ENCODE assay signal across 21 mouse cellular contexts in the genomic region with DNA sequence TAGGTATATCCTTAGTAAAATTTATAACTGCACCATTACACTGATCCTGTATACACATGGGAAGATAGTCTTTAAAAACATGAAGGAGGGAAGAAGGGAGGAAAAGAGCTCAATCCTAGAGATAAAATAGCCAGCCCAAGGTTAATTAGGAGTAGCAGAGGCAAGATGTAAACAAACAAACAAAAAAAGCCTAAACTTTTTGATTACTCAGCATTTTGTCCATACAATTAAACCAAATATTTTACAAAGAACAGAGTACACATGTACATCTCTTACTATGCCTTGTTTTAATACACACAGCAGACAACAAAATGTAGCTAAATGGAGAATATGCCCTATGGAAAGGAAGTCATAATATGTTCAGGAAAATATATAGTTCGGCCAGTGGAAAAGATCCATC. TPM values are rescaled to one million over a fixed set of nuclear protein-coding genes. Genes with fewer than 3 reads are reported as not detected.
DNase-seq lines count a peak whose midpoint lies in the region; TF ChIP-seq lines count a peak whose summit lies in the region.
"Had no signal": no experiment of that assay in that cellular context is flagged by ENCODE, and none has a peak within 500 bp of the region (broad histone marks: within the 10 kb centered on the region; RNA-seq: fewer than 3 reads in every experiment).

No protein-coding gene starts in this region.

- H3K36me3 ChIP-seq in CH12.LX (replicated peaks in 1 of 2; ENCODE audit: control insufficient read depth in 1 of 2, insufficient read depth in 1 of 2, low read length in 1 of 2) (no peaks in the 10 kb centered on the region), ES-E14 (ENCODE audit: control insufficient read depth, insufficient read depth, low read length, poor library complexity, severe bottlenecking) (peaks cover 2% of the 10 kb centered on the region; the same call in 1 of the 2 replicates), MEL (ENCODE audit: control insufficient read depth in 1 of 2, insufficient read depth in 2 of 2, low read length in 2 of 2) (peaks cover 0 to 3% of the 10 kb centered on the region in 2 experiments; a peak in 2 of 4 replicates)

- H3K4me2 ChIP-seq in CH12.LX (ENCODE audit: insufficient read depth, low read depth, poor library complexity, severe bottlenecking): no peak overlapping the region

- H3K4me1 ChIP-seq in CH12.LX (ENCODE audit: control insufficient read depth in 1 of 2, insufficient read depth in 2 of 2): no peaks in the 10 kb centered on the region
- no peaks in the 10 kb centered on the region for H3K4me1 ChIP-seq in ES-E14 (ENCODE audit: control insufficient read depth in 2 of 2, insufficient read depth in 2 of 2, low read length in 2 of 2, poor library complexity in 1 of 2)
- H3K4me1 ChIP-seq in MEL (ENCODE audit: control insufficient read depth in 1 of 2, insufficient read depth in 2 of 2, low read length in 2 of 2): peaks cover 0 to 4% of the 10 kb centered on the region in 2 experiments; a peak in 1 of 4 replicates

- no peak for TF ChIP-seq POLR2A in CH12.LX (IDR thresholded peaks at IDR 0.05; ENCODE audit: low read depth, low read length)
- no peak for TF ChIP-seq POLR2A in MEL (IDR thresholded peaks at IDR 0.05; ENCODE audit: control insufficient read depth in 1 of 2, insufficient read depth in 1 of 2, low read depth in 1 of 2, low read length in 2 of 2, poor library complexity in 1 of 2)

- H3K27me3 ChIP-seq in CH12.LX (replicated peaks) (no peaks in the 10 kb centered on the region), MEL (ENCODE audit: control insufficient read depth in 1 of 2, insufficient read depth in 2 of 2, low read length in 2 of 2) (no peaks in the 10 kb centered on the region)
- H3K27me3 ChIP-seq: Patski had no signal

- TF ChIP-seq CTCF in CH12.LX (conservative IDR thresholded peaks at IDR 0.05 in 1 of 2, IDR thresholded peaks at IDR 0.05 in 1 of 2; ENCODE audit: low read depth in 2 of 2, low read length in 2 of 2) (no peak), MEL (IDR thresholded peaks at IDR 0.05 in 2 of 3, conservative IDR thresholded peaks at IDR 0.05 in 1 of 3; ENCODE audit: control insufficient read depth in 1 of 3, insufficient read depth in 1 of 3, low read depth in 2 of 3, low read length in 3 of 3, poor library complexity in 1 of 3, severe bottlenecking in 1 of 3) (no peak)

- TF ChIP-seq EP300 in CH12.LX (IDR thresholded peaks at IDR 0.05; ENCODE audit: low read length): no peak
- no peak for TF ChIP-seq EP300 in MEL (IDR thresholded peaks at IDR 0.05; ENCODE audit: low read depth in 1 of 2, low read length in 2 of 2)

- intact Hi-C loops in left cerebral cortex, postnatal 25 days (cut with DNase I): no loop called here

- no peak overlapping the region for H3K27ac ChIP-seq in CH12.LX (ENCODE audit: insufficient read depth, low read depth)
- H3K27ac ChIP-seq in ES-E14 (ENCODE audit: insufficient read depth, low read depth, low read length, poor library complexity, severe bottlenecking): no peak overlapping the region
- H3K27ac ChIP-seq in MEL (ENCODE audit: control insufficient read depth, low read depth, low read length): no peak overlapping the region

- dilution Hi-C loops in CH12.LX (cut with MboI; ENCODE audit: extremely low pct_ligation_motif_present, extremely low pct_unique_long_range_greater_than_20kb, low sequenced_read_pairs): no loop called here

- H3K4me3 ChIP-seq in CH12.LX (replicated peaks in 1 of 3; ENCODE audit: low read depth in 2 of 3, low read length in 2 of 3, poor library complexity in 1 of 3) (no peak overlapping the region), ES-E14 (ENCODE audit: insufficient read depth in 1 of 2, low read depth in 1 of 2, low read length in 2 of 2, poor library complexity in 1 of 2, severe bottlenecking in 1 of 2) (no peak overlapping the region), MEL (ENCODE audit: control insufficient read depth in 1 of 2, insufficient read depth in 1 of 2, low read depth in 2 of 2, low read length in 2 of 2) (no peak overlapping the region)

- H3K9ac ChIP-seq in CH12.LX (ENCODE audit: insufficient read depth, low read depth): no peak overlapping the region
- H3K9ac ChIP-seq in ES-E14 (ENCODE audit: insufficient read depth, low read depth, low read length, poor library complexity, severe bottlenecking): no peak overlapping the region
- H3K9ac ChIP-seq in MEL (ENCODE audit: control insufficient read depth, low read depth, low read length, poor library complexity, severe bottlenecking): no peak overlapping the region

- DNase-seq in CH12.LX (ENCODE audit: extremely low read depth): no peak
- no peak for DNase-seq in ES-E14 (ENCODE audit: low read depth, low spot score)
- no peak for DNase-seq in MEL (ENCODE audit: low read depth, low spot score)
- DNase-seq in gastrocnemius, postnatal 4 days (ENCODE audit: low spot score in 2 of 2): no peak
- no peak for DNase-seq in layer of hippocampus, postnatal 14 days (ENCODE audit: low spot score in 2 of 2)
- DNase-seq in left cerebral cortex, postnatal 25 days (ENCODE audit: low spot score in 2 of 2): no peak
- DNase-seq: adrenal gland, adult 2 months; adrenal gland, adult 8-10 months; adrenal gland, postnatal 10 days; adrenal gland, postnatal 14 days; adrenal gland, postnatal 25 days; adrenal gland, postnatal 36 days; B cell, adult 2 months; cerebellum, adult 11 months; cerebellum, adult 11-12 months; cerebellum, adult 18-20 months; cerebellum, adult 2 months; cerebellum, adult 8-10 months; cerebellum, adult 9-10 months had no signal

- H3K9me3 ChIP-seq in CH12.LX (replicated peaks; ENCODE audit: low read length) (no peaks in the 10 kb centered on the region), ES-E14 (ENCODE audit: control insufficient read depth, insufficient read depth, low read depth, low read length) (no peaks in the 10 kb centered on the region), MEL (replicated peaks; ENCODE audit: insufficient read depth, low read length) (no peaks in the 10 kb centered on the region)
- H3K9me3 ChIP-seq: G1E had no signal

- in situ Hi-C loops in CH12.LX (cut with MboI; ENCODE audit: low pct_ligation_motif_present, low pct_unique_long_range_greater_than_20kb, low sequenced_read_pairs) (no loop called here), ES-E14 (cut with MboI; ENCODE audit: low sequenced_read_pairs in 2 of 2, unreplicated experiment in 2 of 2) (no loop called here)

- H3K79me2 ChIP-seq in CH12.LX (replicated peaks; ENCODE audit: control insufficient read depth, extremely low read depth, insufficient read depth, poor library complexity, severe bottlenecking) (no peaks in the 10 kb centered on the region), MEL (ENCODE audit: control insufficient read depth, insufficient read depth, low read length, poor library complexity) (no peaks in the 10 kb centered on the region)

- TF ChIP-seq RAD21 in CH12.LX (IDR thresholded peaks at IDR 0.05; ENCODE audit: low read depth, low read length) (no peak), MEL (IDR thresholded peaks at IDR 0.05; ENCODE audit: low read depth, low read length) (no peak)

TF ChIP-seq in CH12.LX, 34 proteins besides CTCF, POLR2A, EP300 and RAD21:
- TF ChIP-seq MAFK (IDR thresholded peaks at IDR 0.05; ENCODE audit: insufficient replicate concordance, low read length) (peak; percentile 88), NRF1 (IDR thresholded peaks at IDR 0.05; ENCODE audit: low read depth, low read length) (no peak)

TF ChIP-seq in ES-E14, 5 proteins besides CTCF, POLR2A, EP300 and RAD21:
- TF ChIP-seq HCFC1 (IDR thresholded peaks at IDR 0.05; ENCODE audit: borderline replicate concordance, insufficient read depth, low read length) (no peak), ZNF384 (IDR thresholded peaks at IDR 0.05; ENCODE audit: low read depth, low read length) (no peak), MAFK (IDR thresholded peaks at IDR 0.05; ENCODE audit: insufficient read depth, low read depth, low read length) (peak; percentile 92)

TF ChIP-seq in MEL, 35 proteins besides CTCF, POLR2A, EP300 and RAD21:
- TF ChIP-seq JUND (IDR thresholded peaks at IDR 0.05; ENCODE audit: low read depth, low read length) (no peak), SMC3 (IDR thresholded peaks at IDR 0.05; ENCODE audit: low read depth, low read length) (no peak), E2F4 (IDR thresholded peaks at IDR 0.05; ENCODE audit: borderline replicate concordance, low read depth, low read length) (no peak), ELF1 (IDR thresholded peaks at IDR 0.05; ENCODE audit: low read depth, low read length) (no peak), MAFK (IDR thresholded peaks at IDR 0.05; ENCODE audit: borderline replicate concordance, low read depth, low read length) (peak; percentile 78; the same call in 1 of the 2 replicates), NELFE (IDR thresholded peaks at IDR 0.05; ENCODE audit: low read depth, low read length) (no peak), MAX (IDR thresholded peaks at IDR 0.05; ENCODE audit: low read length) (no peak), ZMIZ1 (IDR thresholded peaks at IDR 0.05; ENCODE audit: low read depth, low read length) (no peak)

RNA-seq across cellular contexts. Expression of gene Ipo8, which starts 10.5 kb away (rescaled TPM):
- total RNA-seq in CH12.LX (2012; rRNA removed): 17.6 and 21.3 TPM in 2 replicates
- total RNA-seq in CH12.LX (2014; rRNA removed): 23.6 and 25.5 TPM in 2 replicates
- polyA plus RNA-seq in CH12.LX (2012; ENCODE audit: insufficient read length, low read depth): 15.0 and 15.6 TPM in 2 replicates
- total RNA-seq in ES-E14 (2012; rRNA removed): 35.8 and 38.4 TPM in 2 replicates
- 27.7 and 28.3 TPM in 2 replicates for total RNA-seq in MEL (2012; rRNA removed)
- polyA plus RNA-seq in MEL (2012; ENCODE audit: insufficient read depth in 1 of 2, insufficient read length in 2 of 2, low read depth in 1 of 2, low replicate concordance in 2 of 2, missing spikeins in 1 of 2): 10 to 100 TPM in 1 of 2 experiments, not detected in 1; 23.4 TPM
- 10 to 100 TPM; 27.3 to 27.7 TPM for total RNA-seq in gastrocnemius, postnatal 4 days (2021)
- 10 to 100 TPM; 34.8 to 36.0 TPM for total RNA-seq in layer of hippocampus, postnatal 14 days (2021)
- 10 to 100 TPM; 38.6 to 38.8 TPM for total RNA-seq in left cerebral cortex, postnatal 25 days (2021)

RNA-seq across cellular contexts. Expression of gene Caprin2, which starts 54.3 kb away (rescaled TPM):
- total RNA-seq in CH12.LX (2012; rRNA removed) (0.92 and 0.93 TPM in 2 replicates), CH12.LX (2014; rRNA removed) (2.0 TPM in 2 replicates), ES-E14 (2012; rRNA removed) (24.8 and 25.7 TPM in 2 replicates), MEL (2012; rRNA removed) (4.2 and 5.9 TPM in 2 replicates)
- polyA plus RNA-seq in CH12.LX (2012; ENCODE audit: insufficient read length, low read depth) (2.9 and 3.2 TPM in 2 replicates), MEL (2012; ENCODE audit: insufficient read depth in 1 of 2, insufficient read length in 2 of 2, low read depth in 1 of 2, low replicate concordance in 2 of 2, missing spikeins in 1 of 2) (1 to 10 TPM in 1 of 2 experiments, not detected in 1; 6.4 TPM)
- total RNA-seq in gastrocnemius, postnatal 4 days (2021): 10 to 100 TPM; 17.9 to 20.2 TPM
- 10 to 100 TPM in 1 of 2 experiments, 1 to 10 TPM in 1; 7.7 to 11.2 TPM for total RNA-seq in layer of hippocampus, postnatal 14 days (2021)
- total RNA-seq in left cerebral cortex, postnatal 25 days (2021): 1 to 10 TPM; 6.3 to 7.5 TPM

Comparison
In these comparisons a context has a peak if more than half of its experiments do, and no peak if none do; other contexts are left out.
1. Of the 35 proteins assayed by ChIP-seq in both MEL and CH12.LX: peak only in MEL: none; only in CH12.LX: none; in both: MAFK; in neither: 34.